Mouse (Mus musculus) liver, embryonic 16.5 days (tissue): Measurements from ENCODE around the gene 4933416C03Rik. TPM values are rescaled to one million over a fixed set of nuclear protein-coding genes. Genes with fewer than 3 reads are reported as not detected.

ENCODE experiments used
- ATAC-seq: fragments of 200-750 bp; cut with Nextera tagmentation; 2 replicates; pipeline ENCODE4 v1.8.0; 2017; ENCODE audit warnings: low read depth, mild to moderate bottlenecking, moderate number of reproducible peaks, moderate library complexity
- H3K27ac ChIP-seq: fragments of 300-500 bp; sonication (generic); 2 replicates; pipeline ENCODE4 v1.5.1; 2014; ENCODE audit warnings: mild to moderate bottlenecking, low read length
- H3K27me3 ChIP-seq: fragments of 300-500 bp; sonication (generic); 2 replicates; pipeline ENCODE4 v1.6.1; 2014; ENCODE audit warnings: low read depth, low read length, mixed read lengths; ENCODE audit not compliant: control insufficient read depth, insufficient read depth
- H3K36me3 ChIP-seq: fragments of 300-500 bp; sonication (generic); 2 replicates; pipeline ENCODE4 v1.6.1; 2014; ENCODE audit warnings: mild to moderate bottlenecking; ENCODE audit not compliant: control insufficient read depth, insufficient read depth
- H3K4me1 ChIP-seq: fragments of 300-500 bp; sonication (generic); 2 replicates; pipeline ENCODE4 v1.6.1; 2014; ENCODE audit warnings: low read depth, low read length, mixed read lengths; ENCODE audit not compliant: control insufficient read depth
- H3K4me2 ChIP-seq: fragments of 300-500 bp; sonication (generic); 2 replicates; pipeline ENCODE4 v1.6.1; 2014; ENCODE audit warnings: low read depth, low read length, mixed read lengths
- H3K4me3 ChIP-seq: fragments of 300-500 bp; sonication (generic); 2 replicates; pipeline ENCODE4 v1.5.1; 2014; ENCODE audit warnings: low read depth, mild to moderate bottlenecking, low read length
- H3K9ac ChIP-seq: fragments of 300-500 bp; sonication (generic); 2 replicates; pipeline ENCODE4 v1.6.1; 2014; ENCODE audit warnings: low read depth, low read length
- H3K9me3 ChIP-seq: fragments of 300-500 bp; sonication (generic); replicated peaks from 2 replicates; pipeline ENCODE4 v1.6.1; 2016; ENCODE audit warnings: low read length; ENCODE audit not compliant: control insufficient read depth
- WGBS: fragments of 180-500 bp; shearing (Covaris S2); extraction: QIAGEN DNeasy Blood & Tissue Kit; methylation state at CpG from one replicate; pipeline ENCODE4 v1.1.7; 2014; ENCODE audit not compliant: insufficient replicate concordance; 5-methylcytosine and 5-hydroxymethylcytosine counted together
- polyA plus RNA-seq: library from polyadenylated mRNA; unstranded; fragments of >200 nt; fragmentation: Nextera tagmentation; extraction: Ambion mirVana; gene quantifications from 2 replicates; pipeline ENCODE4 v1.2.1, GENCODE M21; 2015

4933416C03Rik gene
- not detected in 2 replicates for polyA plus RNA-seq

DNA sequence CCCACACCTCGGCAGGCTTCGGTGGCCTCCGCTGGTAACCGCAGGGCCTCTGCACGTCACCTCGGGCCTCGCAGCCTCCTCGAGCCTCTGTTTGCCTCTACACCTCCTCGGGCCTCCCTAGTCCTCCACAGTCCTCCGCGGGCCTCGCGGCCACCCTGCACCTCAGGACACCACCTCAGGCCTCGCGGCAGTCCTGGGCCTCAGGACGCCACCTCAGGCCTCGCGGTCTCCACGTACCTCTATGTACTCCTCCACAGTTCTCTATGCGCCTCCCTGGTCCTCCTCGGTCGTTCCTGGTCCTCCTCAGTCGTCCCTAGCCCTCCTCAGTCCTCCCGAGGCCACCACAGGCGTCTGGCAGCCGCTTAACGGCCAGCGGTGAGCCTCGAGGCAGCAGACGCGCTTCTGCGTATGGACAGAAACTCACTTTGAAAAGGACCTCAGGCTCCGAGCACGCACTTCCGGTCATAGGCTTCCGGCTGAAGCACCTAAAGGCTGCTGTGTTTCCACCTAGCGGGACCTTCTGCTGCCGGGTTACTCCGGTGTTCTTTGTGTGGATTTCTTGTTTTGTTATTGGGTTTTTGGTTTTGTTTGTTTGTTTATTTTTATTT is at the start of gene 4933416C03Rik:
Gene 4933416C03Rik (minus strand): TSS at position 51 of the 608 bp plus-strand sequence.
- no peaks in the 10 kb centered on the region for H3K36me3 ChIP-seq
- H3K27me3 ChIP-seq, result no peaks in the 10 kb centered on the region
- H3K9ac ChIP-seq, result no peak within 1 kb of the TSS
- WGBS, result 84% methylated on average over 39 of the region's 39 CpGs
- no peak within 1 kb of the TSS for H3K4me2 ChIP-seq
- no peaks in the 10 kb centered on the region for H3K4me1 ChIP-seq
- H3K9me3 ChIP-seq, result no peaks in the 10 kb centered on the region
- no peak within 1 kb of the TSS for H3K27ac ChIP-seq
- no peak within 1 kb of the TSS for H3K4me3 ChIP-seq
- no peak for ATAC-seq

DNA sequence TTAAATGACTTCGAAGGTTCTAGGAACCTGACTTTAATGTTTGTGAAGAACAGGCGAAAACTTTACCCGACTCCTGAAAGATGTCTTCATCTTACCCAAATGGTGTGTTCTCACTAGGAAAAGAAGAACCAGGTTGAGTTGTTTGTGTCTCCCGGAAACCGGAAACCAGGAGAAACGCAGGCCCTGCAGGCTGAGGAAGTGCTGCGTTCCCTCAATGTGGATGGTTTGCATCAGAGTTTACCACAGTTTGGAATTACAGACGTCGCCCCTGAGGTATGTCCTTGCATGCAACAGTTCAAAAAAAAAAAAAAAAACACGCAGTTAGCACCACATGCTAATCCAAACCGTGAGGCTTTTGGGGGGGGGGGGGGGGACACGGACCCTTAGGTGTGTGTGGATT is 48.6 kb upstream of the 4933416C03Rik start:
- 55% methylated on average over 11 of the region's 12 CpGs for WGBS
- H3K9me3 ChIP-seq, result no peaks in the 10 kb centered on the region
- H3K27me3 ChIP-seq, result no peaks in the 10 kb centered on the region
- no peak overlapping the region for H3K4me2 ChIP-seq
- no peak overlapping the region for H3K9ac ChIP-seq
- no peak for ATAC-seq
- no peaks in the 10 kb centered on the region for H3K4me1 ChIP-seq
- no peak overlapping the region for H3K4me3 ChIP-seq
- H3K27ac ChIP-seq, result no peak overlapping the region
- no peaks in the 10 kb centered on the region for H3K36me3 ChIP-seq

DNA sequence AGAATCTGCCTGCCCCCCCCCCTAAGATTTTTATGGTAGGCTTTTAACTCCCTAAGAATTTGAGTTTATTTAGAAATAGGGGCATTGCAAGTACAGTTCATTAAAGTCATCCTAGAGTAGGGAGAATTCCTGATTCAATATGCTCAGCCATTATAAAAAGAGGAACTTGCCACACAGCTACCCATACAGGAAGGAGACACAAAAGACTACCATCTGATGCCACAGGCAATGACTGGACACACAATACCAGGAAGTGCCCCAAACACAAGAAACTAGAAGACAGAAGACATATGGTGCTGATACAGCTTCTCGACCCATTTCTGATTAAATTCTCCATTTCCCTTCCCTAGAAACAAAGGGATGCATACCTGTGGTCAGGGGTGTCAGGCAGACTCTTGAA is 43.0 kb upstream of the 4933416C03Rik start:
- 8% methylated on average over 1 of the region's 1 CpGs for WGBS
- no peak for ATAC-seq
- Histone ChIP-seq H3K27ac (no peak overlapping the region), H3K4me3 (no peak overlapping the region), H3K9ac (no peak overlapping the region), H3K27me3 (no peaks in the 10 kb centered on the region), H3K4me2 (no peak overlapping the region), H3K4me1 (no peaks in the 10 kb centered on the region), H3K9me3 (no peaks in the 10 kb centered on the region), H3K36me3 (no peaks in the 10 kb centered on the region)

DNA sequence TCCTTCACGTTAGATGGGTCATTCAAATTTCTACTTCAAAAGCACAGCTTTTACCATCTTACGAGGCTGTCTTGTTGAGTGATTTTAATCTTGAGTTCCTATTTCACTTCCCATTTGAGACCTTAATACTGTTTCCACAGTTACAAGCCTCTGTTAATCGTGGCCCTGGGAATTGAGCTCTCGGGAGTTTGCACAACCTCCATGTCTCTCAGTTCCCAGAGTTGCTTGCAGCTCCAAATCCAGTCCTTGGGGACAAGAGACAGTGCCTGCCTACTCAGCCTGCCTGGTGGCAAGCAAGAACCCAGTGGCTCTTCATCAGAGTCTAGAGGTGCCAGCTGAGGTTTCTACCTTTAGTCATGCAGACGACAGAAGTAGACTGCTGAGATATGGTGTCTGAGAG is 41.0 kb upstream of the 4933416C03Rik start:
- no peaks in the 10 kb centered on the region for H3K4me1 ChIP-seq
- no peak for ATAC-seq
- H3K4me3 ChIP-seq, result no peak overlapping the region
- 54% methylated on average over 5 of the region's 5 CpGs for WGBS
- H3K9me3 ChIP-seq, result no peaks in the 10 kb centered on the region
- H3K27ac ChIP-seq, result no peak overlapping the region
- no peak overlapping the region for H3K9ac ChIP-seq
- no peaks in the 10 kb centered on the region for H3K27me3 ChIP-seq
- H3K4me2 ChIP-seq, result no peak overlapping the region
- H3K36me3 ChIP-seq, result no peaks in the 10 kb centered on the region

DNA sequence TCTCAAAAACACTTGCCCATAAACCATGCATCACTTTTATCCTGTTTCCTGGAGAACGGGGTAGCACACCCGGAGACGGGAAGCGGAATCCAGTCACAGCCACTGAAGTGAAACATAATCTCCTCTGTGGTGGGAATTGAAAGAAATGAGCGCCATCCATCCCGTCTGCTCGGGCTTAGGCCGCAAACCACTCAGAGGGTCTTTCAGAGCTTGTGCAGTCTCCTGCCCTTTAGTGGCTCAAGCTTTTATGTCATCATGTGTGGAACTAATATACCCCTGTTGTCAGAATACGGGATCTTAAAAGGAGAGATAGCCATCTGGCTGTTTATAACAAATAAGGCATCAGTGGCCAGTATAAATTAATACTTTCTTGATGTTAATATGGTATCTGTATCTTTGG is 32.4 kb upstream of the 4933416C03Rik start:
- H3K9me3 ChIP-seq, result no peaks in the 10 kb centered on the region
- no peak overlapping the region for H3K9ac ChIP-seq
- no peak overlapping the region for H3K27ac ChIP-seq
- H3K4me2 ChIP-seq, result no peak overlapping the region
- 71% methylated on average over 9 of the region's 9 CpGs for whole genome bisulfite sequencing
- no peak for ATAC-seq
- H3K27me3 ChIP-seq, result no peaks in the 10 kb centered on the region
- no peak overlapping the region for H3K4me3 ChIP-seq
- no peaks in the 10 kb centered on the region for H3K4me1 ChIP-seq
- no peaks in the 10 kb centered on the region for H3K36me3 ChIP-seq

GRCm38 (mm10) chr10:116143684-116144083 is 30.0 kb upstream of the 4933416C03Rik start:
- no peak overlapping the region for H3K4me3 ChIP-seq
- H3K27me3 ChIP-seq, result no peaks in the 10 kb centered on the region
- no peak overlapping the region for H3K4me2 ChIP-seq
- H3K27ac ChIP-seq, result no peak overlapping the region
- no peak overlapping the region for H3K9ac ChIP-seq
- 70% methylated on average over 10 of the region's 10 CpGs for WGBS
- no peaks in the 10 kb centered on the region for H3K36me3 ChIP-seq
- H3K4me1 ChIP-seq, result no peaks in the 10 kb centered on the region
- no peaks in the 10 kb centered on the region for H3K9me3 ChIP-seq
- no peak for ATAC-seq

DNA sequence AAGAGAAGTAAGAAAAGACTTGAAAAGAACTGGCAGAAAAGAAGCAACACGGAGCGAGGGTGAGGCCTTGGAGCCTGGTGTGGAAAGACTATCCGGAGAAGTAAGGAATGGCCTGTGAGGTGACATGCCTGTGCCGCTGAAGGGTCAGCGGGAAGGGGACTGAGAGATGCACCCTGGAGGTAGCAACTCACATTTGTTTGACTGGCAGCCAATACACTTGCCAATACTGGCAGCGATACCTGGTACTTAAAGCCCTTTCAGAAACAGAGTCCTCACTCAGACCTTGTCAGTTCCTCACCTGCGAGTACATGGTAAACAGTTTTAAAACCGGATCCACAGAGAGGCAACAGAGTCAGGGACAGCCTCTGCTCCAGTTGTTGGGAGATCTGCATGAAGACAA is 26.5 kb upstream of the 4933416C03Rik start:
- ATAC-seq, result no peak
- Histone ChIP-seq H3K4me2 (no peak overlapping the region), H3K4me3 (no peak overlapping the region), H3K36me3 (no peaks in the 10 kb centered on the region), H3K4me1 (no peaks in the 10 kb centered on the region), H3K27me3 (no peaks in the 10 kb centered on the region), H3K9me3 (no peaks in the 10 kb centered on the region), H3K9ac (no peak overlapping the region), H3K27ac (no peak overlapping the region)
- 71% methylated on average over 8 of the region's 8 CpGs for WGBS

DNA sequence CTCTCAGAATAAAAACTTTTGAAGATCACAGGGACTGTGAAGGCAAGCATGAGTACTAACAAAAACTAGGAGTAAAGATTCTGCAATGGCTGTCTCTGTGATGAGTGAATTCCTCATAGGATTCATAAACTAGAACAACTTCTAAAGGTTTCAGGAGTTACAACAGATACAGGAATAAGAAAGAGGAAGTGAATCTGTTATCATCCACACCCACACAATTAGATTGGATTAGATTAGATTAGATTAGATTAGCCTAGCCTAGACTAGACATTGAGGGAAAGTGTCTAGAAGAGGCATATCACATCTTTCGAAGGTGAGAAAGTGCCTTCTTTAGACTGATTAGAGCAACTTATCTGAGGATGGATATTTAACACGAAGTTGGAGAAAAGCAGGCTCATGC is 21.5 kb upstream of the 4933416C03Rik start:
- Histone ChIP-seq H3K4me2 (no peak overlapping the region), H3K27me3 (no peaks in the 10 kb centered on the region), H3K27ac (no peak overlapping the region)

GRCm38 (mm10) chr10:116132233-116132632 is 18.5 kb upstream of the 4933416C03Rik start:
- Histone ChIP-seq H3K4me3 (no peak overlapping the region), H3K27ac (no peak overlapping the region), H3K27me3 (no peaks in the 10 kb centered on the region), H3K4me1 (no peaks in the 10 kb centered on the region), H3K9ac (no peak overlapping the region), H3K9me3 (no peaks in the 10 kb centered on the region), H3K4me2 (no peak overlapping the region), H3K36me3 (no peaks in the 10 kb centered on the region)
- no peak for ATAC-seq
- WGBS, result 59% methylated on average over 4 of the region's 4 CpGs

More for the DNA sequence above, 21.5 kb upstream of the 4933416C03Rik start:
- Histone ChIP-seq H3K4me3 (no peak overlapping the region), H3K9ac (no peak overlapping the region), H3K36me3 (no peaks in the 10 kb centered on the region), H3K4me1 (no peaks in the 10 kb centered on the region), H3K9me3 (no peaks in the 10 kb centered on the region)
- no peak for ATAC-seq
- 47% methylated on average over 2 of the region's 2 CpGs for WGBS
